Mouse (Mus musculus): ENCODE results near the gene Ces2a. TPM values are rescaled to one million over a fixed set of nuclear protein-coding genes. Genes with fewer than 3 reads are reported as not detected.

Gene Ces2a
- polyA plus RNA-seq (2012; rRNA removed; ENCODE audit: low replicate concordance) = 0.81 TPM in 1 of 2 replicates, not detected in the other

GRCm38 (mm10) chr8:104733753-104734152 lies at the start of gene Ces2a:
TSS of gene Ces2a (plus strand) at chr8:104734003.

Other genes with a start within 250 kb of the Ces2a start
- gene Terb1, start 224.1 kb upstream of the Ces2a start, polyA plus RNA-seq (2012; rRNA removed; ENCODE audit: low replicate concordance) = 0.09 and 0.16 TPM in 2 replicates
- gene Nae1, start 199.4 kb upstream of the Ces2a start, polyA plus RNA-seq (2012; rRNA removed; ENCODE audit: low replicate concordance) = 5.0 and 16.3 TPM in 2 replicates
- 5.7 and 6.5 TPM in 2 replicates for gene Car7, start 199.3 kb upstream of the Ces2a start, polyA plus RNA-seq (2012; rRNA removed; ENCODE audit: low replicate concordance)
- gene Pdp2, start 142.6 kb upstream of the Ces2a start, polyA plus RNA-seq (2012; rRNA removed; ENCODE audit: low replicate concordance) = 7.0 and 9.4 TPM in 2 replicates
- gene Cdh16, start 109.6 kb upstream of the Ces2a start, polyA plus RNA-seq (2012; rRNA removed; ENCODE audit: low replicate concordance) = 0.04 and 0.37 TPM in 2 replicates
- 7.4 and 16.4 TPM in 2 replicates for gene Rrad, start 102.7 kb upstream of the Ces2a start, polyA plus RNA-seq (2012; rRNA removed; ENCODE audit: low replicate concordance)
- gene Ciao2b, start 92.0 kb upstream of the Ces2a start, polyA plus RNA-seq (2012; rRNA removed; ENCODE audit: low replicate concordance) = 36.8 and 39.0 TPM in 2 replicates
- gene Ces2b, start 97.6 kb downstream of the Ces2a start, polyA plus RNA-seq (2012; rRNA removed; ENCODE audit: low replicate concordance) = 0.14 and 0.19 TPM in 2 replicates
- 0.36 and 0.56 TPM in 2 replicates for gene Ces2c, start 113.1 kb downstream of the Ces2a start, polyA plus RNA-seq (2012; rRNA removed; ENCODE audit: low replicate concordance)
- gene Ces2e, start 192.3 kb downstream of the Ces2a start, polyA plus RNA-seq (2012; rRNA removed; ENCODE audit: low replicate concordance) = 2.7 and 3.3 TPM in 2 replicates
- 0.24 TPM in 1 of 2 replicates, not detected in the other for gene Ces2f, start 213.4 kb downstream of the Ces2a start, polyA plus RNA-seq (2012; rRNA removed; ENCODE audit: low replicate concordance)
- gene Ces2g, start 227.7 kb downstream of the Ces2a start, polyA plus RNA-seq (2012; rRNA removed; ENCODE audit: low replicate concordance) = 9.3 and 14.9 TPM in 2 replicates

Measured in mammary gland, adult 2 months (tissue).